Mouse (Mus musculus): ENCODE measurements around the gene 2810408A11Rik. TPM values are rescaled to one million over a fixed set of nuclear protein-coding genes. Genes with fewer than 3 reads are reported as not detected.
"Not testable (repeated sequence)": the region's sequence is repeated elsewhere in the genome, so short reads cannot be mapped to it uniquely, and the experiment has no call there.

2810408A11Rik gene
- polyA plus RNA-seq, 1 experiment from 2014 or later: 17.8 TPM

DNA sequence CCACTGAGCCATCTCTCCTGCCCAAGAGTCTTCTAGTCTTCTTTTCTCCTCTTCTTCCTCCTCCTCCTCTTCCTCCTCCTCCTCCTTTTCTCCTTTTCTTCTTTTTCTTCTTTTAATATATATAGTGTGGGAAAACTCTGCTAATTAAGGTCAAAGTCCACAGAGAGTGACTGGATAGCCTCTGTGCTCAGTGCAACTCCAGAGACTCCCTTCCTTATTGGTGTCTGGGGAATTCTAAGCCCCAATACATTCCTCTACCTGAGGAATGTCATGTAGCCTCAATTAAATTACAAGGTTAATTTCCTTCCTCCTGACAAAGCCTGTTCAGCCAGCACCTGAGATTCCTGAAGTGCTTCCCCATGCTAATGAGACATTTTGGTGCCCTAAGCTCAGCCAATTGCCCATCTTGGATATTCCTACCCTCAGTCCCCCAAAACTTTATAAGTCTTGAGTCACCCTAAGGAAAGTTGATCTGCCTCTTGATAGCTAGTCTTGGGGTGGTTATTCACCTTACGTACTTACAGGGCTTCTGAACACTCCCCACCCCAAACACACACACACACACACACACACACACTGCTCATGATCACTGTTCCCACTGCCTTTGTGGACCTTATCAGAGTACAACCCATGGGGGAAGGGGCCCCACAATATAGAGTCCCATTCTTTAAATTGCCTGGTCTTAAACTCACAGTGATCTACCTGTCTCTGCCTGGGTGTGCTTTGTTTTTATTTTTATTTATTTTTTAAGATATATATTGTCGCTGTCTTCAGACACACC, 30.3 kb downstream of the 2810408A11Rik start:
- Histone ChIP-seq H3K4me1 (no peaks in the 10 kb centered on the region), H3K36me3 (no peaks in the 10 kb centered on the region), H3K9me3 (replicated peaks) (no peaks in the 10 kb centered on the region), H3K4me3 (no peak overlapping the region), H3K27me3 (peaks cover 5% of the 10 kb centered on the region; the same call in 1 of the 2 replicates), H3K27ac (no peak overlapping the region), H3K4me2 (replicated peaks) (no peak overlapping the region), H3K9ac (no peak overlapping the region)
- no peak for ATAC-seq (ENCODE audit: low FRiP score)
- WGBS: 95% methylated on average over 2 of the region's 2 CpGs

DNA sequence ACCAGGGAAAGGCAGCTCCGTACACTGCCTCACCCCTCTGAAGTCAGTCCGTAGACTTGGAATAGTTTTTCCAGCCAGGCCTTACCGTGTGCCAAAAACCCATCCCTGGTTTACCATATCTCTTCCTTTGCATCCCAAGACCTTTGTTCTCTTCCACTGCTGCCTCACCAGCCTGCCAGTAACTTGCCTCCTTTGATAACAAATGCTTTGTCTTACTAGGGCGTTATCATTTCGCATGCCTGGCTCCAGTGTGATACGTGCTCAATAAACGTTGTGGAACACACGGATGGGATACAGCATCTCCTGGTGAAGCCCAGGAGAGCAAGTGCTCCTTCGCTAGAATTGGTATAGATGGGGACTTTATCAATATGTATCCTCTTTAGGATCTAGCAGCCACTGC, 33.5 kb downstream of the 2810408A11Rik start:
- Histone ChIP-seq H3K4me3 (no peak overlapping the region), H3K4me1 (no peaks in the 10 kb centered on the region), H3K9ac (no peak overlapping the region), H3K36me3 (no peaks in the 10 kb centered on the region), H3K4me2 (replicated peaks) (no peak overlapping the region), H3K27me3 (0 out of 2 replicates have a peak, but pooled peaks cover 5% of the 10 kb centered on the region), H3K9me3 (replicated peaks) (no peaks in the 10 kb centered on the region), H3K27ac (no peak overlapping the region)
- ATAC-seq (ENCODE audit: low FRiP score): no peak
- WGBS: 74% methylated on average over 9 of the region's 9 CpGs

DNA sequence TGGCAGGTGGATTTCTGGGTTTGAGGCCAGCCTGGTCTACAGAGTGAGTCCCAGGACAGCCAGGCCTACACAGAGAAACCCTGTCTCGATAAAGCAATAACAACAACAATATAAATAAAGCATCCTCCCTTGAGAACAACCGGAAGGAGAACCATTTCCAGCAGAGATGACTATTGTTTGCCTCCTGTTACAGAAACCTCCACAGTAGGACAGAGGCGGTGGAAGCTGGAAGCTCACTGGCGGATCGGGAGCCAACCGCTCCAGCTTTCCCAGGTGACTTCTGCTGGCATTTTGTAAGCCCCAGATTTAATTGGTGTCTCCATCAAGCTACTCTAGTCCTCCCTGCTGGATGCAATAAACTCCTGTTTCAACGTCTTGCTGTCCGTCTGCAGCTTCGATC, 35.2 kb downstream of the 2810408A11Rik start:
- no peak overlapping the region for H3K4me2 ChIP-seq (replicated peaks)
- no peaks in the 10 kb centered on the region for H3K9me3 ChIP-seq (replicated peaks)
- H3K27me3 ChIP-seq: 0 out of 2 replicates have a peak, but pooled peaks cover 5% of the 10 kb centered on the region
- no peaks in the 10 kb centered on the region for H3K36me3 ChIP-seq
- no peak overlapping the region for H3K27ac ChIP-seq
- H3K4me1 ChIP-seq: no peaks in the 10 kb centered on the region
- 87% methylated on average over 9 of the region's 9 CpGs for WGBS
- ATAC-seq (ENCODE audit: low FRiP score): no peak
- no peak overlapping the region for H3K9ac ChIP-seq
- no peak overlapping the region for H3K4me3 ChIP-seq

DNA sequence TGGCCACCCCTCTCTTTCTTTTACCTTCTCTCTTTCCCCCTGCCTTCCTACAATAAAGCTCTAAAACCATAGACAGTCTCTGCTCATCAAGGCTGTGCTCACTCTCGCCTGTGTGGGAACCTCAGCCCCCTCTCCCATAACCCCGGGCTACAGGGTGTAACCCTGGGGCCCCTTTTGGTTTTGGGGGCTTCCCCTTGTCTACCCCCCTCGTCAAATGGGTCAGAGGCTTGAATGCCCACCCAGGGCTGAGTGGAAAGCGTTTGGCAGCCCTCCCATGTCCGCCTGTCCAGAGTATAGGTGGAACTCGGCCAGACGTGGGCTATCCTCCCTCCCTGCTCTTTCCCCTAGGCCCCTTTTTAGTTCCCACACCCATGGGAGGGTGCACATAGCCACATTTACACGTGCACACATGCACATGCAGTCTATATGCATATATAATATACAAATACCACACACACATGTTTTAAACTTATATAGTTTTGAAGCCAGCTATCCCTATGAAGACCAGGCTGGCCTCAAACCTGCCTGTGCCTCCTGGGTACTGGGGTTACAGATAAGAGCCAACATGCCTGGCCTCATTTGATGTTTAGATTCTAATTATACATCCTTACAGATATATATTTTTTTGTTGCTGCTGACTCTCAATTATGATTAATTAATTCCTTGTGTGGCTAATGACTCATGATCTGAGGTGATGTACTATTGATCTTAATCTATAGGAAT, 36.5 kb downstream of the 2810408A11Rik start:
- ATAC-seq (ENCODE audit: low FRiP score): no peak
- no peak overlapping the region for H3K4me3 ChIP-seq
- H3K4me2 ChIP-seq (replicated peaks): no peak overlapping the region
- no peak overlapping the region for H3K27ac ChIP-seq
- no peaks in the 10 kb centered on the region for H3K4me1 ChIP-seq
- peaks cover 10% of the 10 kb centered on the region for H3K27me3 ChIP-seq
- no peaks in the 10 kb centered on the region for H3K9me3 ChIP-seq (replicated peaks)
- 61% methylated on average over 8 of the region's 8 CpGs for WGBS
- no peaks in the 10 kb centered on the region for H3K36me3 ChIP-seq
- H3K9ac ChIP-seq: no peak overlapping the region

DNA sequence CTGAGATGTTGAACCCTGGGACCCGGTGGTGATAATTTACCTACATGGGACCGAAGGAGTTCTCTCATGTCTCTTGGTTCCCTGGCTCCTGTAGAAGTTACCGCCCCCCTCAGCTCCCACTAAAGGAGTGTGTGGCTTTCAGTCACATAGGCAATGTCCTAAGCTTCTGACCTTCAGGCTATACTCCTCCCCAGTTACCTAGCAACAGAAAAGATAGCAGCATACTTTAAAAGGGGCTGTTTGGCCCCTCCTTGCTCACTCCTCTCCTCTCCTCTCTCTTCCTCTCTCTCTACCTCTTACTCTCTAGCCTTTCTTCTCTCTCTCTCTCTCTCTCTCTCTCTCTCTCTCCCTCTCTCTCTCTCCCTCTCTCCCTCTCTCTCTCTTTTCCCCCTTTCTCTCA, 37.1 kb downstream of the 2810408A11Rik start:
- H3K27me3 ChIP-seq: peaks cover 15% of the 10 kb centered on the region
- not testable (repeated sequence) for H3K4me2 ChIP-seq (replicated peaks); H3K9me3 ChIP-seq (replicated peaks); H3K4me1 ChIP-seq; ATAC-seq (ENCODE audit: low FRiP score); H3K4me3 ChIP-seq; H3K36me3 ChIP-seq; H3K27ac ChIP-seq; H3K9ac ChIP-seq
- 78% methylated on average over 3 of the region's 3 CpGs for WGBS

DNA sequence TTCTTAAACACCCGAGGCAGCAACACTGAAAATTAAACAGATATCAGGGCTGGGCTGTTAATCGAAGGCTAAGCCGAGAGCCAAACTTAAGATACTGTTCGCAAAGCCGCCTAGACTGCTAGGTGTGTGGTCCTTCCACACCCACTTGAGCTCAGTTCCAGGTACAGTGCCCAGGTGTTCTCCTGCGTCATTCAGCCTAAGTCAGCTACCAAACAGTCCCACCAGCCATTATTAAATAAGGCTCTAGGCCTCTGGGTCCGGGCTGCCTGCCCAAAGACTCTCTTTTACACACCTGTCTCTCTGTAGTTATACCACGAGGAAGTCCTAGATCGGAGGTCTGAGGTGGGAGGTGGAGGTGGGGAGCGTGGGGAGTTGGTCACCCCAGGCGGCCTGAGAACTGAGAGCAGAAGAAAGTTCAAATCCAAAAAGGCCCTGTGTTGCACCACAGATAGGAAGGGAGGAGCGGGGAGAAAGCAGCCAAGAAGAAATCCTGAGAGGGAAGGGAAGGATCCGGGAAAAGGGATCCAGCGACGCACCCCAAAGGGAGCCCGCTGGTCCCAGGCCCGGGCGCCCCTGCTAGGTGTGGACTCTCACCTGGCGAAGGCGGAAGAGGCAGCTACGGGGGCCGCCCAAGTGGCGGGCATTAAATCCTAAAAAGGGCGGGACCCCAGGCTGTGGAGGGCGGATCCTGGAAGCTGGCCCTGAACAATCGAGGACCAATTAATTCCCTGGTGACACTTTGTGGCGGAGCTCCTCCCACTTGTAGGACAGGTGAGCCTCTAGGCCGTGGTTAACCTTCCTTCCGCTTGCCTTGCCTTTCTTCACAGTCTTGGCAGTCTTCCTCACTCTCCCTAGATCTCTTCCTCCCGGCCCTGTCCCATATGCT, 42.4 kb downstream of the 2810408A11Rik start, which contains the start of gene Tnk1:
Gene Tnk1 (minus strand): TSS at position 618 of the 886 bp plus-strand sequence.
- Histone ChIP-seq H3K9ac (no peak within 1 kb of the TSS), H3K27me3 (peaks cover 32% of the 10 kb centered on the region), H3K4me3 (no peak within 1 kb of the TSS), H3K36me3 (no peaks in the 10 kb centered on the region), H3K4me1 (peaks cover 4% of the 10 kb centered on the region; the same call in 1 of the 2 replicates), H3K9me3 (replicated peaks) (no peaks in the 10 kb centered on the region), H3K4me2 (replicated peaks) (no peak within 1 kb of the TSS; the same call in 1 of the 2 replicates), H3K27ac (no peak within 1 kb of the TSS)
- no peak for ATAC-seq (ENCODE audit: low FRiP score)
- WGBS: 23% methylated on average over 30 of the region's 30 CpGs

DNA sequence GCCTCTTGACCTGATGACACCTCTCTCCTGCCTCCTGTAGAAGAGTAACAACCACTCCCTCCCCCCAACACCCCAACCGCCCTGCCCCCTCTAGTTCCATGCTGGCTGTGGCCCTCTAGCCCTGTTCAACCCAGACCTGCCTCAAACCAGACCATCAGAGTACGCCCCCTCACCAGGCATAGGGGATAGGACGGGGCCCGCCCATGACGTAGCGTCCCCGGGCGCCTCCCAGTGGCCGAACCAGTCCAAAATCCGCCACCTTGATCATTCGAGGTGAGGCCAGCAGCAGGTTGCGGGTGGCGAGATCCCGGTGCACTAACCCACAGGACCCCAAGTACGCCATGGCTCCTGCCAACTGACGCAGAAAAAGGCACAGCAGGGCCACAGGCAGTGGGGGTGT, 45.4 kb downstream of the 2810408A11Rik start:
- Histone ChIP-seq H3K27ac (no peak overlapping the region), H3K4me2 (replicated peaks) (no peak overlapping the region), H3K4me3 (no peak overlapping the region), H3K9me3 (replicated peaks) (no peaks in the 10 kb centered on the region), H3K4me1 (peaks cover 9% of the 10 kb centered on the region; the same call in 1 of the 2 replicates), H3K36me3 (peaks cover 23% of the 10 kb centered on the region), H3K27me3 (peaks cover 32% of the 10 kb centered on the region), H3K9ac (no peak overlapping the region)
- peak; percentile 57; the same call in 1 of the 2 replicates for ATAC-seq (ENCODE audit: low FRiP score)
- 19% methylated on average over 16 of the region's 16 CpGs for WGBS

DNA sequence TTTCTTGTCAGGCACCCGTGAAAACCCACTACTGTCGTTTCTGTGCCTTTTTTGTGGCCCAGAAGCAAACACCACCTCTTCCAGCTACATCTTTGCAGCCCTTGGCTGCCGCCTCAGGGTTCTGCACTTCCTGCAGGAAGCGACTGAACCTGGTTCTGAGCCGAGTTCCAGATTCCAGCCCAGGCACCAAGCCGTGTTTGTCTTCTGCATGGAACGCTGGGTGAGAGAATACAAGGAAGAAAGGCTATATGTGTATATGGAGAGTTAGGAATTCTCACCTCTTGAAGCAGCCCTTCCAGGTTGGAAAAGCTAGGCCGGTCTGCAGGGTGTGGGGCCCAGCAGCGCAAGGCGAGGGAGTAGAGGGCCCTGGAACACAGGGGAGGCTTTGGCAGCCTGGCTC, 46.1 kb downstream of the 2810408A11Rik start:
- no peak overlapping the region for H3K4me2 ChIP-seq (replicated peaks)
- H3K27ac ChIP-seq: no peak overlapping the region
- H3K4me1 ChIP-seq: peaks cover 9% of the 10 kb centered on the region; the same call in 1 of the 2 replicates
- H3K9me3 ChIP-seq (replicated peaks): no peaks in the 10 kb centered on the region
- 85% methylated on average over 10 of the region's 10 CpGs for WGBS
- H3K4me3 ChIP-seq: no peak overlapping the region
- H3K9ac ChIP-seq: no peak overlapping the region
- H3K36me3 ChIP-seq: peaks cover 29% of the 10 kb centered on the region
- ATAC-seq (ENCODE audit: low FRiP score): no peak
- H3K27me3 ChIP-seq: peaks cover 29% of the 10 kb centered on the region

DNA sequence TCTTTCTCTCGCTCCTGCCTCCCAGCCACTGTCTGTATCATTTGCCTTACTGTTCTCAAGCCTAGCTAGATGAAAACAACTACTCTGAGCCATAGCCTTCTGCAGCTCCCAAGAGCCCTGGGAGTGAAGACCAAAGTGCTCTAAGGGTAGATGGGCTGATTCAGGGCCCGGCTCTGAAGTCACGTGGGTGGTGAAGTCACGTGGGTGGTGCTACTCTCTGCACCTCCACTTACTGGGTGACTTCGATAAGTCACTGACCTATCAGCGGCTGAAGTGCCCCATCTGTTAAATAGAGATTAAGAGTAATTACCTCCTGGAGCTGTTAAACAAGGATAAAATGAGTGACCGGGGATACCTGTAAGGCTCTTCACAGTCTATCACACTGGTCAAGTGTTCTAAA, 46.8 kb downstream of the 2810408A11Rik start:
- ATAC-seq (ENCODE audit: low FRiP score): no peak
- Histone ChIP-seq H3K36me3 (peaks cover 36% of the 10 kb centered on the region), H3K4me1 (peaks cover 9% of the 10 kb centered on the region; the same call in 1 of the 2 replicates), H3K9me3 (replicated peaks) (no peaks in the 10 kb centered on the region), H3K4me3 (no peak overlapping the region), H3K9ac (0 out of 2 replicates have a peak overlapping the region, but pooled peaks have one; percentile 18), H3K27me3 (peaks cover 24% of the 10 kb centered on the region), H3K4me2 (replicated peaks) (no peak overlapping the region), H3K27ac (no peak overlapping the region)
- 73% methylated on average over 7 of the region's 7 CpGs for WGBS

DNA sequence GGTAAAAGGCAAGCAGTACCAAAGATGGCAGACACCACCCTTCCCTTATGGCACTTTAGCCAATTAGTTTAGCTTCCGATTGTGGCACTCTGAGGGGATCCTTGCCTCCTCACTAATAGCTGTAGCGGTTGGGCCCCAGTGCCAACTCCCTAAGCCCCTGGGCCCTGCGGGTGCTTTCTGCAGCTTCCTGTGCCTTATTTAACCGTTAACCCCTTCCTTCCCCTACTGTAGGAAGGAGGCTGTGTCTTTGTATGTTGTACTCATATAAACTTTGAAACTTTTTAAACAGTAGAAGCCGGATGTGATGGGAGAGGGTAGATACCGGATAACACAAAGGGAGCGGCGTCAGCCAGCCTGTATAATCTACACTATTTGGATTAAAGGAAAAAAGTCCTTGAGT, 50.0 kb downstream of the 2810408A11Rik start:
- Histone ChIP-seq H3K27me3 (no peaks in the 10 kb centered on the region), H3K4me1 (peaks cover 31% of the 10 kb centered on the region), H3K4me3 (no peak overlapping the region), H3K4me2 (replicated peaks) (no peak overlapping the region), H3K27ac (no peak overlapping the region), H3K36me3 (peaks cover 46% of the 10 kb centered on the region), H3K9me3 (replicated peaks) (no peaks in the 10 kb centered on the region), H3K9ac (no peak overlapping the region)
- WGBS: 79% methylated on average over 8 of the region's 8 CpGs
- ATAC-seq (ENCODE audit: low FRiP score): no peak

DNA sequence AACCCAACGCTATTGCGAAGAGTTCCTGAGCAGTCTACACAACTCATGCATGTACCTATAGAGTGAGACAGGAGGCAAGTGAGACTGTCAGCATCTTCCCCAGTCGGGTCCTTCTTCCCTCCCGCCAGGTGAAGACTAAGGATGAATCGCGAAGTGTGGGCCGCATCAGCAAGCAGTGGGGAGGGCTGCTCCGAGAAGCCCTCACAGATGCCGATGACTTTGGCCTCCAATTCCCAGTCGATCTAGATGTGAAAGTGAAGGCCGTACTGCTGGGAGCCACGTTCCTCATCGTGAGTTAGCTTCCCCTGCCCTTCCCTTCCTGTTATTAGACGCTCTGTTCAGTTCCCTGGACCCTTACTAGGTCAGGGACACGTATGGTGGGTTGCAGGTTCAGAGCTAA, 50.9 kb downstream of the 2810408A11Rik start:
- Histone ChIP-seq H3K9me3 (replicated peaks) (no peaks in the 10 kb centered on the region), H3K36me3 (peaks cover 46% of the 10 kb centered on the region), H3K27me3 (no peaks in the 10 kb centered on the region), H3K4me2 (replicated peaks) (no peak overlapping the region), H3K9ac (no peak overlapping the region), H3K4me3 (no peak overlapping the region), H3K27ac (no peak overlapping the region), H3K4me1 (peaks cover 34% of the 10 kb centered on the region)
- no peak for ATAC-seq (ENCODE audit: low FRiP score)
- 92% methylated on average over 15 of the region's 15 CpGs for WGBS

DNA sequence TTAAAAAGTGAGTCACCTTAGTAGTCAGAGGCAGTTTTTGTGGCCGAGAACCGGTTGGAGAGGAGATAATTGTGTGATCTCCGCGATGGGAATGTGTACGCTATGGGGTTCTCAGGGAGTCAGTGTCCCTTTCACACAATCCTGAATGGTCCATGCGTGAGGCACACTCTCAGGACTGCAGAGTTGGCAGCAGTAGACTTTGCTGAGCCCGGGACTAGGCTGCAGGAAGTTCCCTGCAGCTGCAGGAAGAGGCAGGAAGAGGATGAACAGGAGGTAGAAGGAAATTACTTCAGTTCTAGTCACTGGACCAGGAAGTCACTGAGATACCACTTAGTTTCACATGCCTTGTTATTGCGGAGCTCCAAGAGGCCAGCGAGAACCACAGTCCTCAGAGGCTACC, 51.7 kb downstream of the 2810408A11Rik start:
- Histone ChIP-seq H3K9me3 (replicated peaks) (no peaks in the 10 kb centered on the region), H3K4me3 (no peak overlapping the region), H3K27me3 (no peaks in the 10 kb centered on the region), H3K4me1 (peaks cover 34% of the 10 kb centered on the region), H3K27ac (no peak overlapping the region), H3K4me2 (replicated peaks) (no peak overlapping the region), H3K9ac (no peak overlapping the region), H3K36me3 (peaks cover 46% of the 10 kb centered on the region)
- ATAC-seq (ENCODE audit: low FRiP score): no peak
- 94% methylated on average over 9 of the region's 9 CpGs for WGBS
